Mouse (Mus musculus) heart, postnatal 4 days (tissue): Measurements from ENCODE around the gene Tmem86b. TPM values are rescaled to one million over a fixed set of nuclear protein-coding genes. Genes with fewer than 3 reads are reported as not detected.

Experiments
- microRNA-seq, 2 experiments: library from miRNA; unstranded; fragments of <30 nt; microRNA quantifications; one replicate each; pipeline ENCODE4 v1.2.0; 2021 to 2022
- total RNA-seq, 2 experiments: library from RNA; stranded (reverse); gene quantifications; 2 replicates each; pipeline ENCODE4 v1.2.3; 2021

The Tmem86b gene
- total RNA-seq, 2 experiments from 2014 or later, result 6.6 to 8.5 TPM

Small RNA genes within 50 kb of the gene (microRNA-seq; reads per million reads assigned to microRNA genes)
- 0 reads per million in 2 experiments for gene Gm23577

Other genes with a start within 250 kb of the Tmem86b start
- gene Gp6, start 233.7 kb downstream of the Tmem86b start, total RNA-seq, result under 1 TPM; 0.07 TPM
- gene Rdh13, start 185.8 kb downstream of the Tmem86b start, total RNA-seq, result 10 to 100 TPM; 30.4 to 36.4 TPM
- 1 to 10 TPM; 1.6 to 2.7 TPM for gene Eps8l1, start 170.7 kb downstream of the Tmem86b start, total RNA-seq
- 10 to 100 TPM; 89.8 to 92.3 TPM for gene Ppp1r12c, start 129.7 kb downstream of the Tmem86b start, total RNA-seq
- 10 to 100 TPM; 48.7 to 59.0 TPM for gene Tnnt1, start 115.0 kb downstream of the Tmem86b start, total RNA-seq
- 1,000 to 10,000 TPM; 4,693 to 5,168 TPM for gene Tnni3, start 107.2 kb downstream of the Tmem86b start, total RNA-seq
- under 1 TPM; 0.41 to 0.57 TPM for gene Dnaaf3, start 99.0 kb downstream of the Tmem86b start, total RNA-seq
- 1 to 10 TPM; 1.1 to 1.5 TPM for gene Syt5, start 83.9 kb downstream of the Tmem86b start, total RNA-seq
- not detected for gene Ptprh, start 27.4 kb downstream of the Tmem86b start, total RNA-seq
- gene Ppp6r1, start 27.6 kb upstream of the Tmem86b start, total RNA-seq, result 10 to 100 TPM; 79.1 to 81.3 TPM
- gene Hspbp1, start 53.6 kb upstream of the Tmem86b start, total RNA-seq, result 10 to 100 TPM; 51.5 to 54.7 TPM
- gene Brsk1, start 59.2 kb upstream of the Tmem86b start, total RNA-seq, result 1 to 10 TPM; 4.1 to 5.9 TPM
- gene Tmem150b, start 93.8 kb upstream of the Tmem86b start, total RNA-seq, result under 1 TPM in 1 of 2 experiments, not detected in 1; 0.12 TPM
- gene Kmt5c, start 108.7 kb upstream of the Tmem86b start, total RNA-seq, result 10 to 100 TPM; 41.6 to 43.5 TPM
- 10 to 100 TPM; 11.7 to 16.9 TPM for gene Cox6b2, start 121.7 kb upstream of the Tmem86b start, total RNA-seq
- gene Fam71e2, start 139.9 kb upstream of the Tmem86b start, total RNA-seq, result not detected
- under 1 TPM in 1 of 2 experiments, not detected in 1; 0.23 TPM for gene Il11, start 151.4 kb upstream of the Tmem86b start, total RNA-seq
- not detected for gene Tmem190, start 151.5 kb upstream of the Tmem86b start, total RNA-seq
- 1 to 10 TPM; 2.7 to 5.1 TPM for gene Tmem238, start 158.2 kb upstream of the Tmem86b start, total RNA-seq
- 100 to 1,000 TPM; 726 to 732 TPM for gene Rpl28, start 161.5 kb upstream of the Tmem86b start, total RNA-seq
- 100 to 1,000 TPM; 281 to 285 TPM for gene Ube2s, start 181.2 kb upstream of the Tmem86b start, total RNA-seq
- gene Shisa7, start 213.3 kb upstream of the Tmem86b start, total RNA-seq, result under 1 TPM in 1 of 2 experiments, not detected in 1; 0.20 TPM
- 1 to 10 TPM; 1.6 to 2.3 TPM for gene Isoc2b, start 238.8 kb upstream of the Tmem86b start, total RNA-seq
- gene Isoc2a, start 245.7 kb upstream of the Tmem86b start, total RNA-seq, result 10 to 100 TPM; 14.7 to 15.5 TPM